Mouse (Mus musculus): ENCODE measurements around the gene Tmco1. TPM values are rescaled to one million over a fixed set of nuclear protein-coding genes. Genes with fewer than 3 reads are reported as not detected.
A peak's percentile ranks its signal among the peaks of the same experiment; 100 is the strongest.

Tmco1 gene
- polyA plus RNA-seq, 1 experiment: 34.0 TPM

- no peaks in the 10 kb centered on the region for H3K27me3 ChIP-seq (ENCODE audit: control insufficient read depth, insufficient read depth, low read length)
- peak overlapping the region; percentile 98 for H3K4me3 ChIP-seq (ENCODE audit: control insufficient read depth, low read depth, low read length)
- H3K27ac ChIP-seq (ENCODE audit: control insufficient read depth, insufficient read depth, low read depth, low read length): peak overlapping the region; percentile 100; the same call in 1 of the 2 replicates
- no peak for TF ChIP-seq POLR2A (IDR thresholded peaks at IDR 0.05; ENCODE audit: control insufficient read depth, low read depth, low read length)
- no peak for TF ChIP-seq CTCF (IDR thresholded peaks at IDR 0.05; ENCODE audit: control insufficient read depth, insufficient read depth, insufficient replicate concordance, low read depth, low read length)
- H3K36me3 ChIP-seq (ENCODE audit: control insufficient read depth, insufficient read depth, low read length): no peaks in the 10 kb centered on the region
- no peaks in the 10 kb centered on the region; the same call in 1 of the 2 replicates for H3K4me1 ChIP-seq (ENCODE audit: control insufficient read depth, insufficient read depth, low read length)
Observed at GRCm38 (mm10) chr1:167307674-167308073, 504 bp upstream of the Tmco1 start.

- TF ChIP-seq POLR2A (IDR thresholded peaks at IDR 0.05; ENCODE audit: control insufficient read depth, low read depth, low read length): no peak
- TF ChIP-seq CTCF (IDR thresholded peaks at IDR 0.05; ENCODE audit: control insufficient read depth, insufficient read depth, insufficient replicate concordance, low read depth, low read length): no peak
- H3K4me3 ChIP-seq (ENCODE audit: control insufficient read depth, low read depth, low read length): no peak overlapping the region
- H3K27me3 ChIP-seq (ENCODE audit: control insufficient read depth, insufficient read depth, low read length): no peaks in the 10 kb centered on the region
- H3K27ac ChIP-seq (ENCODE audit: control insufficient read depth, insufficient read depth, low read depth, low read length): no peak overlapping the region
- no peaks in the 10 kb centered on the region; the same call in 1 of the 2 replicates for H3K4me1 ChIP-seq (ENCODE audit: control insufficient read depth, insufficient read depth, low read length)
- H3K36me3 ChIP-seq (ENCODE audit: control insufficient read depth, insufficient read depth, low read length): no peaks in the 10 kb centered on the region
Observed at GRCm38 (mm10) chr1:167312367-167312766, 4.2 kb downstream of the Tmco1 start.

DNA sequence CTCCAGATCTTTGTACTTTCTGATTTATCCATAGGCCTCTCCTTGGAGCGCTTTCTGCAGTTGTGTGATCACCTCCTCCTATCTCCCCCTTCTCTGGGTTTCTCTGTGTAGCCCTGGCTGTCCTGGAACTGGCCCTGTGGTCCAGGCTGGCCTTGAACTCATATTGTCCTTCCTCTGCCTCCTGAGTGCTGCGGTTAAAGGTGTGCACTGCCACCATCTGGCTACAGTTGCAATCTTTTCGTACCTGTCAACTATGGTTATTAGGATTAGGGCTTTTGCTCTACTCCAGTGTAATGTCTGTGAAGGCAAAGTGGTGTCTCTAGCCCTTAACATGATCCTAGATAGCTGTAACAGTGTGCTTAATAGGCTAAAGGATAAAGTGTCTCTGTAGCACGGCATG, 5.0 kb downstream of the Tmco1 start:
- TF ChIP-seq CTCF (IDR thresholded peaks at IDR 0.05; ENCODE audit: control insufficient read depth, insufficient read depth, insufficient replicate concordance, low read depth, low read length) (no peak), POLR2A (IDR thresholded peaks at IDR 0.05; ENCODE audit: control insufficient read depth, low read depth, low read length) (no peak)
- Histone ChIP-seq H3K27me3 (ENCODE audit: control insufficient read depth, insufficient read depth, low read length) (no peaks in the 10 kb centered on the region), H3K4me1 (ENCODE audit: control insufficient read depth, insufficient read depth, low read length) (no peaks in the 10 kb centered on the region), H3K36me3 (ENCODE audit: control insufficient read depth, insufficient read depth, low read length) (no peaks in the 10 kb centered on the region), H3K27ac (ENCODE audit: control insufficient read depth, insufficient read depth, low read depth, low read length) (no peak overlapping the region), H3K4me3 (ENCODE audit: control insufficient read depth, low read depth, low read length) (no peak overlapping the region)

DNA sequence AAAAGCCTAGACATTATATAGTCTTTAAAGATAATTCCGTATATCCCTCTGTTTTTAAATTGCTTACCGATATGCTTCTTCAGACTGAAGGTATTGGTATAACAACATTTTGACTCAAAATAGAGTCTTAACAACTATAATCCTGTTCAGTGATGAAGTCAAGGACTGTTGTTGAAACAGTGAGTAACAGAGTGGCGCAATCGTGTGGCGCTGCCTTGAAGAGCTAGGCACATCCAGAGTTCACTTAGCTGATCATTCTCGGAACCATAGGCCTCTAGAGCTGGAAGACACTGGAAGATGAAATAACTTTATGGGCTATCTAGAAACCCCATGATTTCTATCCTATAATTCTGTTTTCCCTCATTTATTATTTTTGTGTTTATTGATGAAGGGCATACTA, 13.5 kb downstream of the Tmco1 start:
- H3K4me1 ChIP-seq (ENCODE audit: control insufficient read depth, insufficient read depth, low read length): no peaks in the 10 kb centered on the region
- no peak overlapping the region for H3K4me3 ChIP-seq (ENCODE audit: control insufficient read depth, low read depth, low read length)
- no peaks in the 10 kb centered on the region for H3K27me3 ChIP-seq (ENCODE audit: control insufficient read depth, insufficient read depth, low read length)
- no peak overlapping the region for H3K27ac ChIP-seq (ENCODE audit: control insufficient read depth, insufficient read depth, low read depth, low read length)
- TF ChIP-seq POLR2A (IDR thresholded peaks at IDR 0.05; ENCODE audit: control insufficient read depth, low read depth, low read length): no peak
- no peak for TF ChIP-seq CTCF (IDR thresholded peaks at IDR 0.05; ENCODE audit: control insufficient read depth, insufficient read depth, insufficient replicate concordance, low read depth, low read length)
- H3K36me3 ChIP-seq (ENCODE audit: control insufficient read depth, insufficient read depth, low read length): no peaks in the 10 kb centered on the region

DNA sequence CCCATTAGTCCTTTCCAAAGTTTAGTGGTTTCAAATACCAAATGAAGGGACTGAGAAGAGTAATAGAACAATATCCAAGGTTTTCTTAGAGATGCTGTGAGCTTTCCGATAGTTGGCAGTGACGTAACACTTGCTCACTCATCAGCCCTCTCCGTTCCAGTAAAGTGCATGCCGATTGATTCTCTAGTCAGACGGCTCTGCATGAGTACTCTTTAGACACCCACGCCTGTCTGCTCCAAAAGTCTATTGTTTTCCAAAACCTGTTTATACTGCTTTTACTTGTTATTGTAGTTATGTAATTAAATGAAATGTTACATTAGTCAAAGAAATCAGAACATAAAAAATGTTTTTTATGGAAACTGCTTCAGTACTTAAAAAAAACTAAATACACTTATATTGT, 20.6 kb downstream of the Tmco1 start:
- Histone ChIP-seq H3K27ac (ENCODE audit: control insufficient read depth, insufficient read depth, low read depth, low read length) (no peak overlapping the region), H3K27me3 (ENCODE audit: control insufficient read depth, insufficient read depth, low read length) (no peaks in the 10 kb centered on the region), H3K36me3 (ENCODE audit: control insufficient read depth, insufficient read depth, low read length) (peaks cover 1% of the 10 kb centered on the region; the same call in 1 of the 2 replicates), H3K4me1 (ENCODE audit: control insufficient read depth, insufficient read depth, low read length) (no peaks in the 10 kb centered on the region), H3K4me3 (ENCODE audit: control insufficient read depth, low read depth, low read length) (no peak overlapping the region)
- TF ChIP-seq CTCF (IDR thresholded peaks at IDR 0.05; ENCODE audit: control insufficient read depth, insufficient read depth, insufficient replicate concordance, low read depth, low read length): no peak
- no peak for TF ChIP-seq POLR2A (IDR thresholded peaks at IDR 0.05; ENCODE audit: control insufficient read depth, low read depth, low read length)

GRCm38 (mm10) chr1:167331106-167331505, 22.9 kb downstream of the Tmco1 start:
- H3K4me1 ChIP-seq (ENCODE audit: control insufficient read depth, insufficient read depth, low read length): no peaks in the 10 kb centered on the region
- H3K36me3 ChIP-seq (ENCODE audit: control insufficient read depth, insufficient read depth, low read length): peaks cover 1% of the 10 kb centered on the region; the same call in 1 of the 2 replicates
- H3K4me3 ChIP-seq (ENCODE audit: control insufficient read depth, low read depth, low read length): no peak overlapping the region
- H3K27me3 ChIP-seq (ENCODE audit: control insufficient read depth, insufficient read depth, low read length): no peaks in the 10 kb centered on the region
- TF ChIP-seq POLR2A (IDR thresholded peaks at IDR 0.05; ENCODE audit: control insufficient read depth, low read depth, low read length): no peak
- no peak for TF ChIP-seq CTCF (IDR thresholded peaks at IDR 0.05; ENCODE audit: control insufficient read depth, insufficient read depth, insufficient replicate concordance, low read depth, low read length)
- H3K27ac ChIP-seq (ENCODE audit: control insufficient read depth, insufficient read depth, low read depth, low read length): no peak overlapping the region

DNA sequence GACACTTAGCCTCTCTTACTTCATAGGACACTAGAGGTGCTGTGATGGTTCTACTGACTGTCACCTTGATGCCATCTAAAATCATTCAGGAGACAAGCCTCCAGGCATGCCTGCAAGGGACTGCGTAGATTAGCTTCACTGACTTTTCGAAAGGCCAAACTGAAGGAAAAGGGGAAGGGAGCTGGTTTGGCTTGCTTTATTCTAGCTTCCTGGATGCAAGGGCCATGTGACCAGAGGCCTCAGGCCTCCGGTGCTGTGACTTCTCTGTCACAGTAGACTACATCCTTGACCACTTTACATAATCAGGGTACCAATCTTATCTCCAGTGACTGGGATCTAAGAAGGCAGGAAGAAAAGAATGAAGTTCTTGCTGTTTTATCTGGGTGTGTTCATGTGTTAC, 28.2 kb downstream of the Tmco1 start:
- TF ChIP-seq POLR2A (IDR thresholded peaks at IDR 0.05; ENCODE audit: control insufficient read depth, low read depth, low read length) (no peak), CTCF (IDR thresholded peaks at IDR 0.05; ENCODE audit: control insufficient read depth, insufficient read depth, insufficient replicate concordance, low read depth, low read length) (no peak)
- Histone ChIP-seq H3K4me1 (ENCODE audit: control insufficient read depth, insufficient read depth, low read length) (peaks cover 11% of the 10 kb centered on the region), H3K36me3 (ENCODE audit: control insufficient read depth, insufficient read depth, low read length) (peaks cover 1% of the 10 kb centered on the region; the same call in 1 of the 2 replicates), H3K4me3 (ENCODE audit: control insufficient read depth, low read depth, low read length) (no peak overlapping the region), H3K27me3 (ENCODE audit: control insufficient read depth, insufficient read depth, low read length) (no peaks in the 10 kb centered on the region), H3K27ac (ENCODE audit: control insufficient read depth, insufficient read depth, low read depth, low read length) (no peak overlapping the region)
